Mouse (Mus musculus): Measurements from ENCODE around the gene Cenpn. TPM values are rescaled to one million over a fixed set of nuclear protein-coding genes. Genes with fewer than 3 reads are reported as not detected.
A peak's percentile ranks its signal among the peaks of the same experiment; 100 is the strongest.

Gene Cenpn
- polyA plus RNA-seq (2015; fragmentation: Nextera tagmentation; extraction: Ambion mirVana): 27.3 and 28.8 TPM in 2 replicates

DNA sequence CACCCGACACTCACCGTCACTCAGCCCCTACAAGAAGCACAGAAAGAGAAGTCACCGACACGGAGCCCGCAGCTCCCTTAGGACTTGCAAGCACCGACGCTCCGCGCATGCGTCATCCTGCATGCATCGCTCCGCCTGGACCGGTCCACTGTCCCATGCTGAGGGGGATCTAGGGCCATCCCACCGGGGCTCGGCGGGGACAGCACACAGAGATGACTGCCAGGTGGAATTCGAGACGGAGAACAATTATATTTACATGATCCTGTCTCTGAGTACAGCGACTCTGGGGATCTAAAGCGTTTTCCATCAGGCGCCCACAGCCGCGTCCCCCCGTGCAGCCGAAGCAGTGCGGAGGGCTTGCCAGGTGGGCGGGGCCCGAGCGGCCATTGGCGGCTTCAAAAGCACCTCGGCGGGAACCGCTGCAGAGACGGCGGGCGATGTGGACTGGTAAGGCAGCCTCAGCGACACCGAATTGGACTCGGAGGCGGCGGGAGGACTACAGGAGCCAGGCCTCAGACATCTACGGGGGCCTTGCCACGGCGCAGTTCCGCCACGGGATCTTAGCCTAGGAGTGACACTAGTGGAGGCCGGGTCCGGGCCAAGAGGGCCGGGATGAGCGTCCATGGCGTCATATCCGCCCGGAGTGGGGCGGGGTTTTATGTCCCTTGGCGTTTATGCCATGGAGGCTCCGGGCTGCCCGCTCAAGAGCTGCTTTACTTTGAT, at the start of gene Cenpn, which contains the start of gene Cmc2:
Gene Cenpn, plus strand, starts transcription at position 394 of the 723 bp plus-strand sequence.
Gene Cmc2, minus strand, starts transcription at position 119 of the 723 bp plus-strand sequence.
- no peaks in the 10 kb centered on the region for H3K27me3 ChIP-seq (ENCODE audit: control insufficient read depth, insufficient read depth, low read length)
- ATAC-seq (replicated peaks; ENCODE audit: extremely low read depth, insufficient read depth, low FRiP score): peak; percentile 93
- peak within 1 kb of the TSS; percentile 73 for H3K4me3 ChIP-seq (ENCODE audit: low read length)
- H3K4me1 ChIP-seq (ENCODE audit: control insufficient read depth, insufficient read depth, low read length): peaks cover 16% of the 10 kb centered on the region
- H3K9me3 ChIP-seq (replicated peaks; ENCODE audit: control insufficient read depth, low read length): no peaks in the 10 kb centered on the region
- peaks cover 10% of the 10 kb centered on the region; the same call in 1 of the 2 replicates for H3K36me3 ChIP-seq (ENCODE audit: control insufficient read depth, insufficient read depth)
- peak within 1 kb of the TSS; percentile 85 for H3K4me2 ChIP-seq (ENCODE audit: low read depth, low read length)
- WGBS: under 1% methylated on average over 57 of the region's 57 CpGs
- H3K9ac ChIP-seq (ENCODE audit: low read length): peak within 1 kb of the TSS; percentile 91
- peak within 1 kb of the TSS; percentile 96 for H3K27ac ChIP-seq (ENCODE audit: low read length)

GRCm38 (mm10) chr8:116872761-116873342, 48.7 kb upstream of the Cenpn start:
- H3K36me3 ChIP-seq (ENCODE audit: control insufficient read depth, insufficient read depth): no peaks in the 10 kb centered on the region
- no peaks in the 10 kb centered on the region for H3K4me1 ChIP-seq (ENCODE audit: control insufficient read depth, insufficient read depth, low read length)
- no peak for ATAC-seq (replicated peaks; ENCODE audit: extremely low read depth, insufficient read depth, low FRiP score)
- H3K27ac ChIP-seq (ENCODE audit: low read length): no peak overlapping the region
- no peak overlapping the region for H3K4me2 ChIP-seq (ENCODE audit: low read depth, low read length)
- no peak overlapping the region for H3K4me3 ChIP-seq (ENCODE audit: low read length)
- H3K9me3 ChIP-seq (replicated peaks; ENCODE audit: control insufficient read depth, low read length): peaks cover 3% of the 10 kb centered on the region; the same call in 1 of the 2 replicates
- 61% methylated on average over 2 of the region's 2 CpGs for whole genome bisulfite sequencing
- no peaks in the 10 kb centered on the region for H3K27me3 ChIP-seq (ENCODE audit: control insufficient read depth, insufficient read depth, low read length)
- H3K9ac ChIP-seq (ENCODE audit: low read length): no peak overlapping the region

- WGBS: 73% methylated on average over 11 of the region's 11 CpGs
- Histone ChIP-seq H3K4me1 (ENCODE audit: control insufficient read depth, insufficient read depth, low read length) (no peaks in the 10 kb centered on the region), H3K4me3 (ENCODE audit: low read length) (no peak overlapping the region), H3K9me3 (replicated peaks; ENCODE audit: control insufficient read depth, low read length) (peaks cover 3% of the 10 kb centered on the region; the same call in 1 of the 2 replicates), H3K9ac (ENCODE audit: low read length) (no peak overlapping the region), H3K27me3 (ENCODE audit: control insufficient read depth, insufficient read depth, low read length) (no peaks in the 10 kb centered on the region), H3K36me3 (ENCODE audit: control insufficient read depth, insufficient read depth) (no peaks in the 10 kb centered on the region), H3K27ac (ENCODE audit: low read length) (no peak overlapping the region), H3K4me2 (ENCODE audit: low read depth, low read length) (no peak overlapping the region)
- no peak for ATAC-seq (replicated peaks; ENCODE audit: extremely low read depth, insufficient read depth, low FRiP score)
Measured at GRCm38 (mm10) chr8:116873586-116873985, 47.9 kb upstream of the Cenpn start.

GRCm38 (mm10) chr8:116873986-116874385, 47.5 kb upstream of the Cenpn start:
- no peak overlapping the region for H3K27ac ChIP-seq (ENCODE audit: low read length)
- H3K4me3 ChIP-seq (ENCODE audit: low read length): no peak overlapping the region
- no peak overlapping the region for H3K9ac ChIP-seq (ENCODE audit: low read length)
- H3K4me1 ChIP-seq (ENCODE audit: control insufficient read depth, insufficient read depth, low read length): no peaks in the 10 kb centered on the region
- 78% methylated on average over 8 of the region's 8 CpGs for WGBS
- peaks cover 3% of the 10 kb centered on the region; the same call in 1 of the 2 replicates for H3K9me3 ChIP-seq (replicated peaks; ENCODE audit: control insufficient read depth, low read length)
- H3K36me3 ChIP-seq (ENCODE audit: control insufficient read depth, insufficient read depth): no peaks in the 10 kb centered on the region
- no peaks in the 10 kb centered on the region for H3K27me3 ChIP-seq (ENCODE audit: control insufficient read depth, insufficient read depth, low read length)
- ATAC-seq (replicated peaks; ENCODE audit: extremely low read depth, insufficient read depth, low FRiP score): no peak
- H3K4me2 ChIP-seq (ENCODE audit: low read depth, low read length): no peak overlapping the region

- no peak overlapping the region for H3K4me3 ChIP-seq (ENCODE audit: low read length)
- no peaks in the 10 kb centered on the region for H3K27me3 ChIP-seq (ENCODE audit: control insufficient read depth, insufficient read depth, low read length)
- H3K36me3 ChIP-seq (ENCODE audit: control insufficient read depth, insufficient read depth): no peaks in the 10 kb centered on the region
- no peak overlapping the region for H3K27ac ChIP-seq (ENCODE audit: low read length)
- no peaks in the 10 kb centered on the region for H3K4me1 ChIP-seq (ENCODE audit: control insufficient read depth, insufficient read depth, low read length)
- no peak overlapping the region for H3K9ac ChIP-seq (ENCODE audit: low read length)
- peaks cover 3% of the 10 kb centered on the region; the same call in 1 of the 2 replicates for H3K9me3 ChIP-seq (replicated peaks; ENCODE audit: control insufficient read depth, low read length)
- WGBS: 81% methylated on average over 17 of the region's 17 CpGs
- H3K4me2 ChIP-seq (ENCODE audit: low read depth, low read length): no peak overlapping the region
- no peak for ATAC-seq (replicated peaks; ENCODE audit: extremely low read depth, insufficient read depth, low FRiP score)
Measured at GRCm38 (mm10) chr8:116875798-116876450, 45.6 kb upstream of the Cenpn start.

DNA sequence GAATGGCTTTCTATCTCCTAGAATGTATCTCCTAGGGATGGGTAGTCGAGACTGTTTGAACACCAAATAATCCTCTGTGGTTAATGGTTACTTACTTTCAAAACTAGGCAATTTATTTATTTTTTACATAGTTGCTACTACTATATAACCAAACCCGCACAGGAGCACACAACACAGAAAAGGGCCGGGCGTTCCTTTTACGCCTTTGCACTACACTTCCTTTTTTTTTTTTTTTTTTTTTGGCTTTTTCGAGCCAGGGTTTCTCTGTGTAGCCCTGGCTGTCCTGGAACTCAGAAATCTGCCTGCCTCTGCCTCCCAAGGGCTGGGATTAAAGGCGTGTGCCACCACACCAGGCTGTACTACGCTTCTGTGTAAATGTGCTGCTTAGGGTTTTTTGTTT, 40.1 kb upstream of the Cenpn start:
- H3K27me3 ChIP-seq (ENCODE audit: control insufficient read depth, insufficient read depth, low read length): no peaks in the 10 kb centered on the region
- no peaks in the 10 kb centered on the region for H3K4me1 ChIP-seq (ENCODE audit: control insufficient read depth, insufficient read depth, low read length)
- no peak overlapping the region for H3K9ac ChIP-seq (ENCODE audit: low read length)
- no peak overlapping the region for H3K4me2 ChIP-seq (ENCODE audit: low read depth, low read length)
- ATAC-seq (replicated peaks; ENCODE audit: extremely low read depth, insufficient read depth, low FRiP score): no peak
- WGBS: 87% methylated on average over 8 of the region's 8 CpGs
- H3K36me3 ChIP-seq (ENCODE audit: control insufficient read depth, insufficient read depth): peaks cover 3% of the 10 kb centered on the region; the same call in 1 of the 2 replicates
- peaks cover 9% of the 10 kb centered on the region for H3K9me3 ChIP-seq (replicated peaks; ENCODE audit: control insufficient read depth, low read length)
- H3K4me3 ChIP-seq (ENCODE audit: low read length): no peak overlapping the region
- H3K27ac ChIP-seq (ENCODE audit: low read length): no peak overlapping the region

- Histone ChIP-seq H3K4me3 (ENCODE audit: low read length) (no peak overlapping the region), H3K4me1 (ENCODE audit: control insufficient read depth, insufficient read depth, low read length) (no peaks in the 10 kb centered on the region), H3K27me3 (ENCODE audit: control insufficient read depth, insufficient read depth, low read length) (no peaks in the 10 kb centered on the region), H3K36me3 (ENCODE audit: control insufficient read depth, insufficient read depth) (peaks cover 25% of the 10 kb centered on the region), H3K27ac (ENCODE audit: low read length) (no peak overlapping the region), H3K9ac (ENCODE audit: low read length) (no peak overlapping the region), H3K9me3 (replicated peaks; ENCODE audit: control insufficient read depth, low read length) (peaks cover 6% of the 10 kb centered on the region; the same call in 1 of the 2 replicates), H3K4me2 (ENCODE audit: low read depth, low read length) (no peak overlapping the region)
- no peak for ATAC-seq (replicated peaks; ENCODE audit: extremely low read depth, insufficient read depth, low FRiP score)
- WGBS: 37% methylated on average over 4 of the region's 4 CpGs
Measured at GRCm38 (mm10) chr8:116887813-116888212, 33.7 kb upstream of the Cenpn start.

DNA sequence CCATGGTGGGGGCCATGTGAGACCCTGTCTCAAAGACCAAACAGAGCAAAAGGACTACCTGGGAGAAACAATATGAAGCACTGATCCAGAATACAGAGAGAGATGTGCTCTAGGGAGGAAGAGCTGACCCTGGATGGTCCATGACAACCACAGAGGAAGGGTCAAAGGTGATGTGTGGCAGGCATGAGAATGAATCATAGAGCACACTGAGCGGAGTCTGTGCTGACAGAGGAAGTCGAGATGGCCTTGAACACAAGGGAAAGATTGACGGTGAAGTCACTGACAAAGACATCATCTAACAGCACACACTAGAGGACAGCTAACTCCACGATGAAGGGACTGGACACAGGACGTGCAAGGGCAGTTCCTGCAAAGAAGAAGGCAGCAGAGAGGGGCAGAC, 30.1 kb upstream of the Cenpn start:
- ATAC-seq (replicated peaks; ENCODE audit: extremely low read depth, insufficient read depth, low FRiP score): no peak
- no peak overlapping the region for H3K4me2 ChIP-seq (ENCODE audit: low read depth, low read length)
- H3K36me3 ChIP-seq (ENCODE audit: control insufficient read depth, insufficient read depth): peaks cover 32% of the 10 kb centered on the region
- H3K9me3 ChIP-seq (replicated peaks; ENCODE audit: control insufficient read depth, low read length): peaks cover 4% of the 10 kb centered on the region; the same call in 1 of the 2 replicates
- H3K4me1 ChIP-seq (ENCODE audit: control insufficient read depth, insufficient read depth, low read length): no peaks in the 10 kb centered on the region
- 89% methylated on average over 5 of the region's 5 CpGs for WGBS
- no peaks in the 10 kb centered on the region for H3K27me3 ChIP-seq (ENCODE audit: control insufficient read depth, insufficient read depth, low read length)
- H3K27ac ChIP-seq (ENCODE audit: low read length): no peak overlapping the region
- H3K4me3 ChIP-seq (ENCODE audit: low read length): no peak overlapping the region
- no peak overlapping the region for H3K9ac ChIP-seq (ENCODE audit: low read length)

DNA sequence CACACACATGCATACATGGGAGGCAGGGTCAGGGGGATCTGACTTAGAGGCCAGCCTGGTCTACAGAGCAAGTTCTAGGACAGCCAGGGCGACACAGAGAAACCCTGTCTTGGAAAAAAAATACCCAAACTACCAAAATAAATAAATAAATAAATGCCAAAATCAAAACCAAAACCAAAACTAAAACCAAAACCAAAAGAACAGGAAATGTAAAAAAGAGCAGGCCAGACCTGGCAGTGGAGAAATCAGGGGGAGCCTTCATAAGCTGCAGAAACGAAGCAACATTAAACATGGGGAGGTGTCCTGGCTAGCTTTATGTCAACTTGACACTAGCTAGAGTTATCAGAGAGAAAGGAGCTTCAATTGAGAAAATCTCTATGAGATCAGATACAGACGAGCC, 29.4 kb upstream of the Cenpn start:
- H3K4me1 ChIP-seq (ENCODE audit: control insufficient read depth, insufficient read depth, low read length): no peaks in the 10 kb centered on the region
- peaks cover 4% of the 10 kb centered on the region; the same call in 1 of the 2 replicates for H3K9me3 ChIP-seq (replicated peaks; ENCODE audit: control insufficient read depth, low read length)
- peaks cover 29% of the 10 kb centered on the region for H3K36me3 ChIP-seq (ENCODE audit: control insufficient read depth, insufficient read depth)
- H3K4me3 ChIP-seq (ENCODE audit: low read length): no peak overlapping the region
- no peaks in the 10 kb centered on the region for H3K27me3 ChIP-seq (ENCODE audit: control insufficient read depth, insufficient read depth, low read length)
- H3K27ac ChIP-seq (ENCODE audit: low read length): no peak overlapping the region
- ATAC-seq (replicated peaks; ENCODE audit: extremely low read depth, insufficient read depth, low FRiP score): no peak
- WGBS: 83% methylated on average over 3 of the region's 3 CpGs
- H3K4me2 ChIP-seq (ENCODE audit: low read depth, low read length): no peak overlapping the region
- H3K9ac ChIP-seq (ENCODE audit: low read length): no peak overlapping the region
